Mouse (Mus musculus) heart, postnatal 0 days (tissue): ENCODE data around the gene Serpinb1c. TPM values are rescaled to one million over a fixed set of nuclear protein-coding genes. Genes with fewer than 3 reads are reported as not detected.
A peak's percentile ranks its signal among the peaks of the same experiment; 100 is the strongest.
"Not testable (repeated sequence)": the region's sequence is repeated elsewhere in the genome, so short reads cannot be mapped to it uniquely, and the experiment has no call there.

Experiments used
- ATAC-seq: fragments of 200-750 bp; cut with Nextera tagmentation; 2 replicates; pipeline ENCODE4 v1.8.0; 2017; ENCODE audit warnings: low read depth, moderate number of reproducible peaks, moderate library complexity; ENCODE audit not compliant: insufficient read depth
- DNase-seq: peaks from one replicate; pipeline ENCODE4 v3.0.0-alpha.2; 2016; ENCODE audit warnings: low spot score
- H3K27ac ChIP-seq: fragments of 300-500 bp; sonication (generic); 2 replicates; pipeline ENCODE4 v1.5.1; 2014; ENCODE audit warnings: low read depth, mild to moderate bottlenecking
- H3K27me3 ChIP-seq: fragments of 300-500 bp; sonication (generic); 2 replicates; pipeline ENCODE4 v1.6.1; 2014; ENCODE audit warnings: low read length, mixed read lengths; ENCODE audit not compliant: control insufficient read depth, insufficient read depth
- H3K36me3 ChIP-seq: fragments of 300-500 bp; sonication (generic); replicated peaks from 2 replicates; pipeline ENCODE4 v1.6.1; 2014; ENCODE audit warnings: low read length, mixed read lengths; ENCODE audit not compliant: control insufficient read depth, insufficient read depth
- H3K4me1 ChIP-seq: fragments of 300-500 bp; sonication (generic); 2 replicates; pipeline ENCODE4 v1.6.1; 2014; ENCODE audit warnings: antibody characterized with exemption; ENCODE audit not compliant: control insufficient read depth, insufficient read depth
- H3K4me2 ChIP-seq: fragments of 300-500 bp; sonication (generic); 2 replicates; pipeline ENCODE4 v1.6.1; 2014; ENCODE audit warnings: low read depth, mild to moderate bottlenecking, low read length, moderate library complexity
- H3K4me3 ChIP-seq: fragments of 300-500 bp; sonication (generic); 2 replicates; pipeline ENCODE4 v1.5.1; 2014; ENCODE audit warnings: low read depth, low read length
- H3K9ac ChIP-seq: fragments of 300-500 bp; sonication (generic); replicated peaks from 2 replicates; pipeline ENCODE4 v1.6.1; 2014; ENCODE audit warnings: low read depth, low read length, mixed read lengths
- H3K9me3 ChIP-seq: fragments of 300-500 bp; sonication (generic); replicated peaks from 2 replicates; pipeline ENCODE4 v1.6.1; 2016; ENCODE audit warnings: low read length; ENCODE audit not compliant: control insufficient read depth
- CTCF ChIP-seq: IDR thresholded peaks from 2 replicates; pipeline ENCODE4 v1.5.1; 2016; ENCODE audit warnings: antibody characterized with exemption, control low read depth, low read depth
- EP300 ChIP-seq: IDR thresholded peaks from 2 replicates; pipeline ENCODE4 v1.6.1; 2016; ENCODE audit warnings: antibody characterized with exemption, low read depth
- WGBS: fragments of 180-500 bp; shearing (Covaris S2); extraction: QIAGEN DNeasy Blood & Tissue Kit; methylation state at CpG from one replicate; pipeline ENCODE4 v1.1.7; 2014; 5-methylcytosine and 5-hydroxymethylcytosine counted together
- polyA plus RNA-seq: library from polyadenylated mRNA; unstranded; fragments of >200 nt; fragmentation: Nextera tagmentation; extraction: Ambion mirVana; gene quantifications from 2 replicates; pipeline ENCODE4 v1.2.1, GENCODE M21; 2015
- total RNA-seq: library from RNA; depleted of rRNA; stranded (reverse); fragments of >200 nt; gene quantifications from 2 replicates; pipeline ENCODE4 v1.2.3, GENCODE M21; 2014; ENCODE audit warnings: low replicate concordance; rRNA removed

The Serpinb1c gene
- total RNA-seq (not detected in 2 replicates), polyA plus RNA-seq (0.16 and 0.25 TPM in 2 replicates)

DNA sequence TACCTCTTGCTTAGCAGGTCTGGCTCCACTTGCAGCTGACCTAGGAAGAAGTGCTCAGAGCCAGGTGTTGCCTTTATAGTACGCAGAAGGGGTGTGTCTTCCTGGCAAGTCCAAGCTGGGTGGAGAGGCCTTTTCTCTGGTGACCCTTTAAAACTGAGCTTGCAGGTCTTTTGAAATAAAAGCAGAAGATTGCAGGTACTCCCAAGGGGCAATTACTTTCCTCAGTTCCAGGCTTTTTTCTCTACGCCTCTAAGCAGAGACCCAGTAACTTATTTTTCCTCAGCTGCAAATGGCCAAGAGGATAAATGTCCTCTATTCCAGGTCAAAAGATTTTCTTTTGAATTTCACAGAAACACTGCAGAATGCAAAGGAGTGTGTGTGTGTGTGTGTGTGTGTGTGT is at the start of gene Serpinb1c:
TSS of gene Serpinb1c (minus strand) at position 101 of the 400 bp plus-strand sequence.
- H3K4me1 ChIP-seq: no peaks in the 10 kb centered on the region
- H3K27me3 ChIP-seq: no peaks in the 10 kb centered on the region
- H3K4me3 ChIP-seq: no peak within 1 kb of the TSS
- DNase-seq (no peak), ATAC-seq (no peak)
- H3K4me2 ChIP-seq: no peak within 1 kb of the TSS
- no peaks in the 10 kb centered on the region for H3K36me3 ChIP-seq
- H3K27ac ChIP-seq: no peak within 1 kb of the TSS
- WGBS: 89% methylated on average over 2 of the region's 2 CpGs
- H3K9ac ChIP-seq: no peak within 1 kb of the TSS
- TF ChIP-seq EP300 (no peak), CTCF (no peak)
- no peaks in the 10 kb centered on the region for H3K9me3 ChIP-seq

DNA sequence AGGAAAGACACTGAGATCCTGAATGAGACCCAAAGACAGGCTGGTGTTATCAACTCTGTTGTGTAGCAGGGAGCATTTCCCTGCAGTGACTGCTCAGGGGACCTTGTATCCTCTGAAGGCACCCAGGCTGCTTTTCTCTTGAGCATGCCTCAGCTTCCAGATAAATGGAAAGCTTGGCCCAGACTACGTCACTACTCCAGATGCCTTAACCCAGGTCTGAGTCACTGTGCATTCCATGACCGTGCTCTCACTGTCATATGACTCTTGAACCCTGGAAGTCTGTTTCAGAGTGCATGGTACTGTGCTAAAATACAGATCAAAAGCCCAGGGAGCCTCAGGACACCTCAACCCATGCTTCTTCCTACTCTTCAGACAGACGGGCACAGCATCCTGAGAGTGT is 41.2 kb upstream of the Serpinb1c start:
- H3K27ac ChIP-seq: peak overlapping the region; percentile 20; the same call in 1 of the 2 replicates
- not testable (repeated sequence) for DNase-seq, H3K9me3 ChIP-seq, H3K4me2 ChIP-seq, H3K36me3 ChIP-seq, H3K27me3 ChIP-seq, H3K4me3 ChIP-seq, H3K9ac ChIP-seq, H3K4me1 ChIP-seq
- peak; percentile 60; the same call in 1 of the 2 replicates for ATAC-seq
- 39% methylated on average over 3 of the region's 3 CpGs for WGBS

DNA sequence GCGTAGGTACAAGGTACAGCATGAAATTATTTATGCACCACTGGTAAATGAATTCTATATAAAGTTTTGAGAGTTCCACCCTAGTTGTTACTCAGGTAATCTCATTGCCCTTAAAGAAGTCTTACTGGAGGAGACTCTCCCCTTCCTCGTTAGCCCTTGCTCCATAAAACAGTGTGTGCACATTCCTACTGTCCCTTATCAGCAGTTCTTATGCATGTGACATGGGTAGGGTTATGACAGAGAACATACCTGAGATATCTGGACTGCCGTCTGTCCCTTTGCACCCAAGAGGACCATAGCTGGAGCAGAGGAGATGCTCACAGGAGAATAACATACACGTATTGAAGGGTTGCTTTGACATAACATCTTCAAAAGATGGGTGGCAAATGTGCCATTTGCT is 40.3 kb upstream of the Serpinb1c start:
- ATAC-seq: 0 out of 2 replicates have a peak, but pooled peaks have one; percentile 63
- not testable (repeated sequence) for DNase-seq, H3K27ac ChIP-seq

DNA sequence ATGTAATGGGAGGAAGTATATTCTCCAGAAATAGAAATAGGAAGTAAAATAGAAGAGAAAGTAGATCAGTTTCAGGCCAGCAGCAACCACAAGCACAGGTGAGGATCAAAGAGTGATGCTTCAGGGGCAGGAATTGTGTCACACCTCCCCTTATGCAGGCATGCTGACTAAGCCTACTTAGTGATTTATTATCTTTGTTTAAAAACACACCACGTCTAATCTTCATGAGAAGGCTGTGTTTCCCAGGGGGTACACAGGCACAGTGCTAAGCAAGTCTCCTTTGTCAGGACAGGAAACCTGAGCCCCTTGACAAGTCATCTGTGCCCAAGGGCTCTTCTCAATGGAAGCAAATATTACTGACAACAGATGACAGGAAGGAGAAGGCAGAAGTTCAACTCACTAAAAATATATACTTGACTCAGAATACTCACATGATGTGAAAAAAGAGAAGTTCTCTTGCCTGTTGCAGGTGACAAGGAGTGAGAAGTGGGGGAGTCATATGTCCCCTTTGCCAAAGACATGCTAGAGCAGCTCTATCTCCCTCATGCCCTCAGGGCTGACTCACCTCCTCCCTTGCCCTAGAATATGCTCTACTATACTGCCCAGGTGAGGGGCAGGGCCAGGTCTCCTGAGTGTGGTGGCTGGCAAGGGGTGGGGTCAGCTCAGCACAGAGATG is 36.8 kb upstream of the Serpinb1c start:
- WGBS: 14% methylated on average over 1 of the region's 1 CpGs
- peaks cover 6% of the 10 kb centered on the region; the same call in 1 of the 2 replicates for H3K4me1 ChIP-seq
- TF ChIP-seq EP300 (no peak), CTCF (no peak)
- H3K9ac ChIP-seq: no peak overlapping the region
- ATAC-seq: no peak
- no peaks in the 10 kb centered on the region for H3K27me3 ChIP-seq
- H3K27ac ChIP-seq: no peak overlapping the region
- H3K9me3 ChIP-seq: no peaks in the 10 kb centered on the region
- H3K4me2 ChIP-seq: no peak overlapping the region
- no peak for DNase-seq
- H3K4me3 ChIP-seq: no peak overlapping the region
- H3K36me3 ChIP-seq: no peaks in the 10 kb centered on the region

More for the DNA sequence above, 40.3 kb upstream of the Serpinb1c start:
- not testable (repeated sequence) for H3K27me3 ChIP-seq, H3K4me2 ChIP-seq, H3K9ac ChIP-seq, H3K9me3 ChIP-seq, H3K4me1 ChIP-seq, H3K4me3 ChIP-seq, H3K36me3 ChIP-seq
- 48% methylated on average over 4 of the region's 4 CpGs for WGBS

DNA sequence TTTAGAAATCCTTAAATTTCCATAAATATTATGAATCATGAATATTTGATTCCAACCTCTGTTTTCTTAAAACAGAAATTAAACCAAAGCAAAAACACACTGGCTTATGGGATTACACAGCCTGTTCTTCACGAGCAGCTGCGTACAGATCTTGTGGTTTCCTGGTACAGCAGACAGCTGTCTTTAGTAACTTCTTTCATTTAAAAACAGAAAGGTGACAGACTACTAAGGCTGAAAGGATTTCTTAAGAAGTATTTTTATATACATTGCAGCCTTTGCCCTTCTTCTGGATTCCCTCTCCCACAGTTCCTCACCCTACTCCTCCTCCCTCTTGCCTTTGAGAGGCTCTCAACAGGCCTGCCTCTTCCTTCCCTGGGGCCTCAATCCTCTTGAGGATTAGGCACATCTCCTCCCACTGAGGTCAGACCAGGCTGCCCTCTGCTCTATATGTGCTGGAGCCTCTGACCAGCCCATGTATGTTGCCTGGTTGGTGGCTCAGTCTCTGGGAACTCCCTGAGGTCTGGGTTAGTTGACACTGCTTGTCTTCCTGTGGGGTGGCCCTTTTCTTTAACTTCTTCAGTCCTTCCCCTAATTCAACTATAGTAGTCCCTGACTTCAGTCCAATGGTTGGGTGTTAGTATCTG is 31.2 kb upstream of the Serpinb1c start:
- Histone ChIP-seq H3K9ac (no peak overlapping the region), H3K9me3 (no peaks in the 10 kb centered on the region), H3K27ac (no peak overlapping the region), H3K4me3 (no peak overlapping the region), H3K4me1 (peaks cover 21% of the 10 kb centered on the region), H3K36me3 (no peaks in the 10 kb centered on the region), H3K27me3 (no peaks in the 10 kb centered on the region), H3K4me2 (no peak overlapping the region)
- WGBS: 75% methylated on average over 2 of the region's 2 CpGs
- TF ChIP-seq CTCF (no peak), EP300 (no peak)
- DNase-seq: peak; percentile 4
- no peak for ATAC-seq
